Mouse (Mus musculus): ENCODE data around the gene Cela3a.

The Cela3a gene

GRCm38 (mm10) chr4:137376778-137377177 lies 32.8 kb downstream of the Cela3a start:
- in situ Hi-C loops (cut with MboI; ENCODE audit: unreplicated experiment in 2 of 2): loop anchor here in 1 of 2 experiments (25.0 kb wide), 1 partner anchor 1536 kb away; the partner anchor contains the start of gene Otud3

GRCm38 (mm10) chr4:137375314-137376278 lies 34.0 kb downstream of the Cela3a start:
- in situ Hi-C loops (cut with MboI; ENCODE audit: unreplicated experiment in 2 of 2): loop anchor here in 1 of 2 experiments (25.0 kb wide), 1 partner anchor 1537 kb away; the partner anchor contains the start of gene Otud3

- in situ Hi-C loops (cut with MboI; ENCODE audit: unreplicated experiment in 2 of 2): no loop called here
Observed at GRCm38 (mm10) chr4:137373711-137374110, 35.9 kb downstream of the Cela3a start.

GRCm38 (mm10) chr4:137371596-137372523 lies 37.7 kb downstream of the Cela3a start:
- in situ Hi-C loops (cut with MboI; ENCODE audit: unreplicated experiment in 2 of 2): no loop called here

- in situ Hi-C loops (cut with MboI; ENCODE audit: unreplicated experiment in 2 of 2): no loop called here
Observed at GRCm38 (mm10) chr4:137369954-137370750, 39.4 kb downstream of the Cela3a start.

GRCm38 (mm10) chr4:137368198-137368597 lies 41.4 kb downstream of the Cela3a start:
- in situ Hi-C loops (cut with MboI; ENCODE audit: unreplicated experiment in 2 of 2): no loop called here

GRCm38 (mm10) chr4:137367275-137368088 lies 42.1 kb downstream of the Cela3a start:
- in situ Hi-C loops (cut with MboI; ENCODE audit: unreplicated experiment in 2 of 2): no loop called here

GRCm38 (mm10) chr4:137366097-137366496 lies 43.5 kb downstream of the Cela3a start:
- in situ Hi-C loops (cut with MboI; ENCODE audit: unreplicated experiment in 2 of 2): no loop called here

GRCm38 (mm10) chr4:137365356-137366062 lies 44.1 kb downstream of the Cela3a start:
- in situ Hi-C loops (cut with MboI; ENCODE audit: unreplicated experiment in 2 of 2): no loop called here

GRCm38 (mm10) chr4:137364826-137365225 lies 44.8 kb downstream of the Cela3a start:
- in situ Hi-C loops (cut with MboI; ENCODE audit: unreplicated experiment in 2 of 2): no loop called here

- in situ Hi-C loops (cut with MboI; ENCODE audit: unreplicated experiment in 2 of 2): no loop called here
Observed at GRCm38 (mm10) chr4:137360996-137361395, 48.6 kb downstream of the Cela3a start.

- in situ Hi-C loops (cut with MboI; ENCODE audit: unreplicated experiment in 2 of 2): no loop called here
Observed at GRCm38 (mm10) chr4:137358291-137359002, 51.1 kb downstream of the Cela3a start.

GRCm38 (mm10) chr4:137357517-137358254 lies 51.9 kb downstream of the Cela3a start, which contains the start of gene Cdc42:
Gene Cdc42, minus strand, starts transcription at chr4:137357720.
- in situ Hi-C loops (cut with MboI; ENCODE audit: unreplicated experiment in 2 of 2): no loop called here

GRCm38 (mm10) chr4:137356674-137357510 lies 52.7 kb downstream of the Cela3a start:
- in situ Hi-C loops (cut with MboI; ENCODE audit: unreplicated experiment in 2 of 2): no loop called here
